Mouse (Mus musculus): ENCODE results near the gene Nup62cl.

GRCm38 (mm10) chrX:140062135-140062975 lies at the start of gene Nup62cl, which contains the start of gene Pih1h3b:
- TF ChIP-seq CTCF (IDR thresholded peaks at IDR 0.05; ENCODE audit: borderline replicate concordance, insufficient read depth, low read depth, low read length) = no peak
- no peak for TF ChIP-seq POLR2A (IDR thresholded peaks at IDR 0.05; ENCODE audit: borderline replicate concordance, insufficient read depth, low read length)
